Mouse (Mus musculus) stomach, embryonic 16.5 days (tissue): ENCODE results near the gene Zfp422. TPM values are rescaled to one million over a fixed set of nuclear protein-coding genes. Genes with fewer than 3 reads are reported as not detected.

Source experiments
- ATAC-seq: fragments of 200-750 bp; cut with Nextera tagmentation; 2 replicates; pipeline ENCODE4 v1.8.0; 2017; ENCODE audit warnings: moderate number of reproducible peaks, moderate TSS enrichment; ENCODE audit not compliant: insufficient read depth, low FRiP score
- H3K27ac ChIP-seq: fragments of 300-500 bp; sonication (generic); 2 replicates; pipeline ENCODE4 v1.5.1; 2014; ENCODE audit warnings: low read length
- H3K27me3 ChIP-seq: fragments of 300-500 bp; sonication (generic); 2 replicates; pipeline ENCODE4 v1.6.1; 2014; ENCODE audit warnings: low read length, control low read depth, mixed read lengths; ENCODE audit not compliant: control insufficient read depth, insufficient read depth
- H3K36me3 ChIP-seq: fragments of 300-500 bp; sonication (generic); 2 replicates; pipeline ENCODE4 v1.6.1; 2014; ENCODE audit warnings: low read length; ENCODE audit not compliant: control insufficient read depth, insufficient read depth
- H3K4me1 ChIP-seq: fragments of 300-500 bp; sonication (generic); 2 replicates; pipeline ENCODE4 v1.6.1; 2014; ENCODE audit warnings: low read length, control low read depth, mixed read lengths; ENCODE audit not compliant: control insufficient read depth, insufficient read depth
- H3K4me2 ChIP-seq: fragments of 300-500 bp; sonication (generic); 2 replicates; pipeline ENCODE4 v1.6.1; 2014; ENCODE audit warnings: low read depth, low read length, mixed read lengths
- H3K4me3 ChIP-seq: fragments of 300-500 bp; sonication (generic); replicated peaks from 2 replicates; pipeline ENCODE4 v1.5.1; 2014; ENCODE audit warnings: mild to moderate bottlenecking, low read length
- H3K9ac ChIP-seq: fragments of 300-500 bp; sonication (generic); 2 replicates; pipeline ENCODE4 v1.6.1; 2014; ENCODE audit warnings: low read length
- H3K9me3 ChIP-seq: fragments of 300-500 bp; sonication (generic); replicated peaks from 2 replicates; pipeline ENCODE4 v1.6.1; 2016; ENCODE audit warnings: low read length, control low read depth; ENCODE audit not compliant: control insufficient read depth
- WGBS: fragments of 180-500 bp; shearing (Covaris S2); extraction: QIAGEN DNeasy Blood & Tissue Kit; methylation state at CpG from one replicate; pipeline ENCODE4 v1.1.7; 2014; 5-methylcytosine and 5-hydroxymethylcytosine counted together
- polyA plus RNA-seq: library from polyadenylated mRNA; unstranded; fragments of >200 nt; fragmentation: Nextera tagmentation; extraction: Ambion mirVana; gene quantifications from 2 replicates; pipeline ENCODE4 v1.2.1, GENCODE M21; 2015

Gene Zfp422
- polyA plus RNA-seq = 119 and 123 TPM in 2 replicates

DNA sequence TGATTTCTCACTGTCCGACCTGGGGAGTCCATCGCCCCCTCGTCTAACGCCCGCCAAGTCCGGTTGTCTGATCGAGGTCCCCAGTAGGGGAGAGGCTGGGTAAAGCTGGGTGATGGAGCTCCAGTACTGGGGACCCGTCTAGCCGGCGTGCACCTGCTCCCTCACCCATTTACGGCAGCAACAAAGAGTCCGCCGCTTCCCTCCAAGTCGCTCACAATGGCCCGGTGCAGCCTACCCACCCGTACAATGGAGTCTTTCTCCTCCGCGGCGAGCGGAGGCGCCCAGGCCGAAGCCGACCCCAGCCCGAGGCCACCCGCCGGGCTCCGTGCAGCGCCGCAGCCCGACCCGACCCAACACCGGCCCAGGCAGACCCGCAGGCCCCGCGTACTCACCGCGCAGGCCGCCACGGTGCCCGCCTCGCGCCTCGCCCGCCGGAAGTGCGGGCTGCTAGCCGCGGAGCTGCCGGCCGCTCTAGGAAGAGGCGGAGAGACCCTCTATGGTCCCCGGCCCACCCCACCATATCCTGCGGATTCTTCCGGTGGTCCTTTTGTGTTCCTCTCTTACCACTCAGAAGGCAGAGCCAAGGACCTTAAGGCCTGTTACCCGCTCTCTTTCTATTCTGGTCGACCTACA lies at the start of gene Zfp422:
Zfp422 (minus strand) TSS at position 461 of the 633 bp plus-strand sequence.
- no peaks in the 10 kb centered on the region for H3K9me3 ChIP-seq
- H3K9ac ChIP-seq = peak within 1 kb of the TSS; percentile 97
- peak within 1 kb of the TSS; percentile 56 for H3K4me2 ChIP-seq
- H3K4me3 ChIP-seq = peak within 1 kb of the TSS; percentile 75
- peaks cover 5% of the 10 kb centered on the region; the same call in 1 of the 2 replicates for H3K36me3 ChIP-seq
- peak; percentile 88 for ATAC-seq
- WGBS = under 1% methylated on average over 56 of the region's 56 CpGs
- H3K27ac ChIP-seq = peak within 1 kb of the TSS; percentile 79
- H3K27me3 ChIP-seq = no peaks in the 10 kb centered on the region
- H3K4me1 ChIP-seq = peaks cover 6% of the 10 kb centered on the region; the same call in 1 of the 2 replicates

DNA sequence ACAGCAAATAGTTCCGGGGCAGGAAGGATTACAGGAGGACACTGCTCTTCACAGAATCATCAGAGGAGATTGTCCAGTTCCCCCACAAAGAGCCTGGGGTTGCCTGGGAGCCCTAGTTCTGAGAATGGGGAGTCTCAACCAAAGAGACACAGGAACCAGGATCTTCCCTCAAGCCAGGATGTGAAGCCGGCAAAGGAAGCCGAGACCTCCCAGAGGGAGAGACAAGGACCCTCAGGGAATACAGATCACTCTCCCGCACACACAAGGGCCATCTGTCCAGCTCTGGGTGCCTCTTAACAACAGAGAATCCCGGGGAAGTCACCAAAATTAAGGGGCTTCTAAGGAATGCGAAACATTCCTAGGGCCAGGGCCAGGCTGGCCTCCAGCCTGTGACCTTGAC lies 48.5 kb upstream of the Zfp422 start:
- Histone ChIP-seq H3K4me1 (peaks cover 15% of the 10 kb centered on the region), H3K9me3 (no peaks in the 10 kb centered on the region), H3K4me2 (no peak overlapping the region), H3K27me3 (no peaks in the 10 kb centered on the region), H3K4me3 (no peak overlapping the region), H3K9ac (no peak overlapping the region), H3K36me3 (no peaks in the 10 kb centered on the region), H3K27ac (no peak overlapping the region)
- 61% methylated on average over 6 of the region's 6 CpGs for WGBS
- ATAC-seq = no peak

DNA sequence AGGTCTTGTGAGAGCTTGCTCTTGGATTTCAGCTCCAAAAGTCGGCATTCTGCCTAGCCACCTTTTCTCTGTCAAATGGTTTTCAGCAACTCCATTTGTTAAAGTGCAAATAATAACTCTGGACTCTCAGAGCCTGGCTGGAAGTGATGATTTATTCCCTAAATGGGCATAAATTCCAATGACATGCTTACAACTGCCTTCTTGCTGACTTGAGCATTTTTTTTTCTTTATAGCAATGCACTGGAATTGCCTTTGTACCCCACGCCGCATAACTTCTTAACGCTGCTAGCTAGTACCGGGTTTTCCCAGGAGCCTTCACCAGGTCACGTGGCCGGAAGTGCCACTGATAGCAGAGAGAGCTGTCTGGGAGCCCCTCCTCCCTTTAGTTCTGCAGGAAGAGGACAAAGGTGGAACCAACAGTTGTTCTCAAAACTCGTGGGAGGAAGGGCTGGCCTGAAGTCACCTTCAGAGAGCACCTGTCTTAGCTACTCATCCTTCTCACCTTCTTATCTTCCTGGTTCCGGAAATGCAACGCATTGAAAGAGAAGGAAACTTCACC lies 47.6 kb upstream of the Zfp422 start:
- H3K4me2 ChIP-seq = 0 out of 2 replicates have a peak overlapping the region, but pooled peaks have one; percentile 13
- no peak overlapping the region for H3K4me3 ChIP-seq
- 49% methylated on average over 10 of the region's 10 CpGs for WGBS
- peaks cover 15% of the 10 kb centered on the region for H3K4me1 ChIP-seq
- H3K9me3 ChIP-seq = no peaks in the 10 kb centered on the region
- peak overlapping the region; percentile 7 for H3K27ac ChIP-seq
- H3K36me3 ChIP-seq = no peaks in the 10 kb centered on the region
- no peak for ATAC-seq
- no peaks in the 10 kb centered on the region for H3K27me3 ChIP-seq
- no peak overlapping the region for H3K9ac ChIP-seq

- Histone ChIP-seq H3K4me3 (peak overlapping the region; percentile 48), H3K9ac (peak overlapping the region; percentile 61), H3K4me1 (peaks cover 20% of the 10 kb centered on the region), H3K27me3 (no peaks in the 10 kb centered on the region), H3K27ac (peak overlapping the region; percentile 72), H3K36me3 (no peaks in the 10 kb centered on the region), H3K4me2 (peak overlapping the region; percentile 96), H3K9me3 (no peaks in the 10 kb centered on the region)
- ATAC-seq = no peak
- 24% methylated on average over 16 of the region's 16 CpGs for WGBS
These were observed 45.6 kb upstream of the Zfp422 start for GRCm38 (mm10) chr6:116674283-116674886.

GRCm38 (mm10) chr6:116673471-116674282 lies 44.9 kb upstream of the Zfp422 start, which contains the start of gene Rassf4:
TSS of gene Rassf4 (minus strand) at chr6:116673952.
- Histone ChIP-seq H3K4me2 (peak within 1 kb of the TSS; percentile 96), H3K27ac (peak within 1 kb of the TSS; percentile 72), H3K9me3 (no peaks in the 10 kb centered on the region), H3K4me3 (peak within 1 kb of the TSS; percentile 48), H3K36me3 (no peaks in the 10 kb centered on the region), H3K9ac (peak within 1 kb of the TSS; percentile 61), H3K27me3 (no peaks in the 10 kb centered on the region), H3K4me1 (peaks cover 20% of the 10 kb centered on the region)
- ATAC-seq = peak; percentile 94
- under 1% methylated on average over 44 of the region's 44 CpGs for WGBS

DNA sequence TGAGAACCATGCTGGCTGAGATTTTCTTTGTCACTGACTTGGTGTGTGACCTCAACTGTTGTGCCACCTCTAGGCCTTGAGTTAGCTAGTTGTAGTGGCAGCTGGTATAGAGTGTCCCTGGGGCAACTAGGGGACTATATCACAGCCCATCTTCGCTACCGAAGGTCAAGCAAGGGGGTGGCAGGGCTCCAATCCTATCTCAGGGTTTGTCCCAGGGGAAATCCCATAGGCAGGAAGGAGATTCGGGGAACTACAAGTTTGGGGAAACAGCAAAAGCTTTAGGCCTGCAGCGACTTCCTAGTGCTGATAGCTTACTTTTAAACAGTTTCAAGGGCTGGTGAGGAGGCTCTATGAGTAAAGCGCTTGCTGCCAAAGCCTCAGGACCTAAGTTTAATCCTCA lies 43.5 kb upstream of the Zfp422 start:
- Histone ChIP-seq H3K9ac (no peak overlapping the region), H3K36me3 (no peaks in the 10 kb centered on the region), H3K27me3 (no peaks in the 10 kb centered on the region), H3K4me1 (peaks cover 20% of the 10 kb centered on the region), H3K4me3 (no peak overlapping the region), H3K9me3 (no peaks in the 10 kb centered on the region), H3K4me2 (peak overlapping the region; percentile 96; the same call in 1 of the 2 replicates), H3K27ac (no peak overlapping the region)
- ATAC-seq = no peak
- WGBS = 68% methylated on average over 5 of the region's 5 CpGs

DNA sequence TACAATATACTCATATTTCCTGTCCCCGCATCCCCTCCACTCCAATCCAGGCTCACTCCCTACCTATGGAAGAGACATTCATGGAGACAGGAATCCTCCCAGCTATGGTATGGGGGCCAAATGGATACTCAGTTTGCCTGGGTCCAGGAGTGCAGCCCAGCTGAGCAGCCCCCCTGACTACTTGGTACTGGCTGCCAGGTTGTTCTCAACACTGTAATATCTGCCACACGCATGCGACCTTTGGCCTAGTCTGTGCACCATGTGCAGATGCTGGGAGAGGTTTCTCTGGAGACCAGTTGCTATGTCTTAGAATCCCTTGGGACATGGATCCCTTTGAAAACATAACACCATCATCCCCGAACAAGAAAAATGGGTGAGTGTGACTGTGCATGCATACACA lies 43.0 kb upstream of the Zfp422 start:
- no peak overlapping the region for H3K9ac ChIP-seq
- H3K9me3 ChIP-seq = no peaks in the 10 kb centered on the region
- H3K4me1 ChIP-seq = peaks cover 20% of the 10 kb centered on the region
- H3K27ac ChIP-seq = no peak overlapping the region
- WGBS = 86% methylated on average over 4 of the region's 4 CpGs
- no peak overlapping the region for H3K4me3 ChIP-seq
- H3K4me2 ChIP-seq = 0 out of 2 replicates have a peak overlapping the region, but pooled peaks have one; percentile 16
- ATAC-seq = no peak
- no peaks in the 10 kb centered on the region for H3K27me3 ChIP-seq
- H3K36me3 ChIP-seq = no peaks in the 10 kb centered on the region

GRCm38 (mm10) chr6:116671031-116671430 lies 42.2 kb upstream of the Zfp422 start:
- WGBS = 18% methylated on average over 5 of the region's 5 CpGs
- Histone ChIP-seq H3K4me2 (no peak overlapping the region; the same call in 1 of the 2 replicates), H3K27ac (no peak overlapping the region), H3K9ac (0 out of 2 replicates have a peak overlapping the region, but pooled peaks have one; percentile 8), H3K4me3 (no peak overlapping the region), H3K36me3 (no peaks in the 10 kb centered on the region), H3K27me3 (no peaks in the 10 kb centered on the region), H3K4me1 (peaks cover 17% of the 10 kb centered on the region), H3K9me3 (no peaks in the 10 kb centered on the region)
- no peak for ATAC-seq
